Mouse (Mus musculus): Measurements from ENCODE around the gene Zmiz1. TPM values are rescaled to one million over a fixed set of nuclear protein-coding genes. Genes with fewer than 3 reads are reported as not detected.
A peak's percentile ranks its signal among the peaks of the same experiment; 100 is the strongest.

The Zmiz1 gene
- polyA plus RNA-seq, 1 experiment: 52.6 TPM

- WGBS: 67% methylated on average over 7 of the region's 7 CpGs
- TF ChIP-seq POLR2A (IDR thresholded peaks at IDR 0.05; ENCODE audit: borderline replicate concordance, extremely low read depth, low read depth, low read length): no peak
- no peak for DNase-seq
- no peak overlapping the region for H3K4me3 ChIP-seq (replicated peaks; ENCODE audit: extremely low read depth, low read depth, low read length)
- no peaks in the 10 kb centered on the region for H3K4me1 ChIP-seq (ENCODE audit: control insufficient read depth, insufficient read depth, low read length)
Measured at GRCm38 (mm10) chr14:25679625-25680024, 220.6 kb downstream of the Zmiz1 start.

DNA sequence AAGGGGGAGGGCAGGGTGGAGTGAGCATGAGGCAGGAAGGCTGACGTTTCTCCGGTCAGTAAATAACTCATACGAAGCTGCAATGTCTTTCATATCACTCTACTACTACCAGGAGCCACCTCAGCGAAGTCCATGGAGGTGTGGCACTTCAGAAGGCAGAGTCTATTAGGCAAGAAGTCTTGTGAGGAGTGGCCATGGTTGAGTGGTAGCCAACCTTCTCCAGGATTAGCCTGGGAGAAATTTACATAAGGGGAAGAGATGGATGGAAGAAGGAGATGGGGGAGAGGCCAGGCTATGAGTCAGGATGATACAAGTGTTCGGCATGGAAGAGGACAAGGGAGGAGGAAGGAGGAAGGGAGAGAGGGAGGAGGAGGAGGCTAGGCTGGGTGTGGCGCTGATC, 223.0 kb downstream of the Zmiz1 start:
- DNase-seq: no peak
- 43% methylated on average over 6 of the region's 6 CpGs for WGBS
- TF ChIP-seq CTCF (IDR thresholded peaks at IDR 0.05; ENCODE audit: insufficient read depth, low read length) (no peak), POLR2A (IDR thresholded peaks at IDR 0.05; ENCODE audit: borderline replicate concordance, extremely low read depth, low read depth, low read length) (no peak)
- no peak overlapping the region for H3K4me3 ChIP-seq (replicated peaks; ENCODE audit: extremely low read depth, low read depth, low read length)
- no peaks in the 10 kb centered on the region for H3K4me1 ChIP-seq (ENCODE audit: control insufficient read depth, insufficient read depth, low read length)

GRCm38 (mm10) chr14:25686216-25686945, 227.4 kb downstream of the Zmiz1 start:
- DNase-seq: no peak
- TF ChIP-seq POLR2A (IDR thresholded peaks at IDR 0.05; ENCODE audit: borderline replicate concordance, extremely low read depth, low read depth, low read length) (no peak), CTCF (IDR thresholded peaks at IDR 0.05; ENCODE audit: insufficient read depth, low read length) (no peak)
- H3K4me1 ChIP-seq (ENCODE audit: control insufficient read depth, insufficient read depth, low read length): no peaks in the 10 kb centered on the region
- WGBS: 40% methylated on average over 7 of the region's 7 CpGs
- no peak overlapping the region for H3K4me3 ChIP-seq (replicated peaks; ENCODE audit: extremely low read depth, low read depth, low read length)

DNA sequence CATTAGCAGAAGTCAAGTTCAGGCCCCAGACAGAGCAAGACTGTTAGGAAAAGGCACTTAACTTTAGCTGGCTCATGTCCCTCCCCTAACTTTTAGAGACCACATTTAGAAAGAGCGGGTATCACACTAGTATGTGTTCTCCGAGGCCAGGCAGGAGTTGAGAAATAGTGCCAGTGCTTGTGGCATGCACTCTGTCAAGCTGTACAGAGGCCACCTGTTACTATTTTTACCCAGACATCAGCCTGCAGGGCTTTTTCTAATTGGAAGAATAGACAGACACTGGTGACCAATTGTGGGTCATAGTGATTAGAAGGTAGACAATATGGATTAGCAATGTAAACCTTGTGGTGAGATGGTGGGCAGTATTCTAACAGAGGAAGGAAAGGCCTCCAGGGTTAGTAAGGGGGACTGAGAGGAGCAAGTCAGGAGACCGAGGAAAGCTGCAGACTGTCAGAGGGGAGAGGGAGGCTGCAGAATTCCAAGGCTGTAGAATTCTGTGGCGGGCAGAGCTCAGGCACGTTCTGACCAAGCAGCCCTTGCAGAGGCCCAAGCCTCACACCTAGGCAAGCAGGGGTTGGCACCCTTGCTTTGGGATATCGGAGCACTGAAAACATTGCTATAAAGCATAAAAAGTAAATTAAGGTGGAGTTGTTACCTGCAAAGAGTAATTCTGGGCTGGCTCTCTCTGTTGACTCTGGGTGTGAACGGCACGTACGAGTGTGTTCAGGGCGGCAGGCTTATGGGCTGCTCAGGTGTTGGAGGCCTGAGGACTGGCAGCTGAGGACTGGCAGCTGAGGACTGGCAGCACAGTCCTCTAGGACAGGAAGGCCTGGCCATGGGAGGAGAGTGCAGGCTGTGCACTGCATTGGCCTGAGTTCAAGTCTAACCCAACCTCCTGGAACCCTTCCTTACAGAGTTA, 228.3 kb downstream of the Zmiz1 start:
- 78% methylated on average over 10 of the region's 10 CpGs for WGBS
- Histone ChIP-seq H3K4me3 (replicated peaks; ENCODE audit: extremely low read depth, low read depth, low read length) (no peak overlapping the region), H3K4me1 (ENCODE audit: control insufficient read depth, insufficient read depth, low read length) (no peaks in the 10 kb centered on the region)
- TF ChIP-seq CTCF (IDR thresholded peaks at IDR 0.05; ENCODE audit: insufficient read depth, low read length) (no peak), POLR2A (IDR thresholded peaks at IDR 0.05; ENCODE audit: borderline replicate concordance, extremely low read depth, low read depth, low read length) (no peak)
- DNase-seq: no peak

- H3K4me3 ChIP-seq (replicated peaks; ENCODE audit: extremely low read depth, low read depth, low read length): no peak overlapping the region
- TF ChIP-seq POLR2A (IDR thresholded peaks at IDR 0.05; ENCODE audit: borderline replicate concordance, extremely low read depth, low read depth, low read length) (no peak), CTCF (IDR thresholded peaks at IDR 0.05; ENCODE audit: insufficient read depth, low read length) (no peak)
- no peak for DNase-seq
- 44% methylated on average over 6 of the region's 6 CpGs for WGBS
- H3K4me1 ChIP-seq (ENCODE audit: control insufficient read depth, insufficient read depth, low read length): peaks cover 11% of the 10 kb centered on the region
Measured at GRCm38 (mm10) chr14:25693271-25693887, 234.4 kb downstream of the Zmiz1 start.

DNA sequence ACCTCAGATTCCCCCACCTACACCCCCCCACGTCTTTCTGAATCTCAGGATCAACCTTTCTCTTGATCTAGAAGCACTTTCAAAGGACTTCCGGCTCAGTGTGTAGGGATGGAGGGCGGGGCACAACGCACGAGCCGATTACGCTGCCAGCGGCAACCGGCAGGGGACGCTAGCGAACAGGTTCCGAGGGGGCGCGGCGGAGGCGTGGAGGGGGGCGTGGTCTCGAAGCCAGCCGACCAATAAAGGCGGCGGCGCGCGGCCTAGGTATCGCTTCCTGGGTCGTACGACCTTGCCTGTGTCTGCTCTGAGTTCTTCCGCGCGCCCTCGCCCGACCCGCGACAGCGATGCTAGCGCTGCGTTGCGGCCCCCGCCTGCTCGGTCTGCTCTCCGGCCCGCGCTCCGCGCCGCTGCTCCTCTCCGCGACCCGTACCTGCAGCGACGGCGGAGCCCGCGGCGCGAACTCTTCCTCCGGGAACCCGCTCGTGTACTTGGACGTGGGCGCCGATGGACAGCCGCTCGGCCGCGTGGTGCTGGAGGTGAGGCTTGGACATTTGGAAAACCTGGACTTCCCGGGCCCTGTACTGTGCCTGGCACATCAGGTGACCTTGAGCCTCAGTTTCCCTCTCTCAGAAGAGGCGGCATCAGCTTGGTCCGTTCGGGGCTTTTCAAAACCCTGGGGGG, 235.0 kb downstream of the Zmiz1 start, which contains the start of gene Ppif:
Ppif (plus strand) TSS at position 267 of the 681 bp plus-strand sequence.
- WGBS: under 1% methylated on average over 70 of the region's 70 CpGs
- peak; percentile 82 for TF ChIP-seq CTCF (IDR thresholded peaks at IDR 0.05; ENCODE audit: insufficient read depth, low read length)
- peak; percentile 71; the same call in 1 of the 2 replicates for TF ChIP-seq POLR2A (IDR thresholded peaks at IDR 0.05; ENCODE audit: borderline replicate concordance, extremely low read depth, low read depth, low read length)
- H3K4me1 ChIP-seq (ENCODE audit: control insufficient read depth, insufficient read depth, low read length): peaks cover 11% of the 10 kb centered on the region
- H3K4me3 ChIP-seq (replicated peaks; ENCODE audit: extremely low read depth, low read depth, low read length): peak within 1 kb of the TSS; percentile 71
- peak; percentile 98 for DNase-seq

DNA sequence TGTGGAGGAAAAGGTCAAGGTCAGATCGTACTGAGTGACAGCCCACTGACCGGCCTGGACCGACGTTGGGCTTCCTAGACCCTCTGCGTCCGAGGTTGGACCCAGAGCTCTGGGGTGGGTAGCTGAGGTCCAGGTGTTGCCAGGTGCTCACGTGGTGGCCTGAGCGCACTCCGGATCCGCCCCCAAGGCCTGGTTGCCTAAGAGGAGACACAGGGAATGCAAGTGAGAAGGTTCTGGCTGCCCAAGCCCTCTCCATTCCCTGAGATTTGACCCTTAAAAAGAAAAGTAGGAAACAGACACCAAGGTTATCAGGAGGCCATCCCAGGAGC, 235.5 kb downstream of the Zmiz1 start:
- DNase-seq: no peak
- WGBS: 2% methylated on average over 10 of the region's 10 CpGs
- TF ChIP-seq POLR2A (IDR thresholded peaks at IDR 0.05; ENCODE audit: borderline replicate concordance, extremely low read depth, low read depth, low read length): no peak
- no peak for TF ChIP-seq CTCF (IDR thresholded peaks at IDR 0.05; ENCODE audit: insufficient read depth, low read length)

GRCm38 (mm10) chr14:25695059-25695458, 236.1 kb downstream of the Zmiz1 start:
- TF ChIP-seq POLR2A (IDR thresholded peaks at IDR 0.05; ENCODE audit: borderline replicate concordance, extremely low read depth, low read depth, low read length) (no peak), CTCF (IDR thresholded peaks at IDR 0.05; ENCODE audit: insufficient read depth, low read length) (no peak)
- no peak for DNase-seq
- Histone ChIP-seq H3K4me1 (ENCODE audit: control insufficient read depth, insufficient read depth, low read length) (peaks cover 11% of the 10 kb centered on the region), H3K4me3 (replicated peaks; ENCODE audit: extremely low read depth, low read depth, low read length) (no peak overlapping the region)
- 27% methylated on average over 6 of the region's 6 CpGs for WGBS

More for the DNA sequence above, 235.5 kb downstream of the Zmiz1 start:
- H3K4me3 ChIP-seq (replicated peaks; ENCODE audit: extremely low read depth, low read depth, low read length): peak overlapping the region; percentile 71
- peaks cover 11% of the 10 kb centered on the region for H3K4me1 ChIP-seq (ENCODE audit: control insufficient read depth, insufficient read depth, low read length)

DNA sequence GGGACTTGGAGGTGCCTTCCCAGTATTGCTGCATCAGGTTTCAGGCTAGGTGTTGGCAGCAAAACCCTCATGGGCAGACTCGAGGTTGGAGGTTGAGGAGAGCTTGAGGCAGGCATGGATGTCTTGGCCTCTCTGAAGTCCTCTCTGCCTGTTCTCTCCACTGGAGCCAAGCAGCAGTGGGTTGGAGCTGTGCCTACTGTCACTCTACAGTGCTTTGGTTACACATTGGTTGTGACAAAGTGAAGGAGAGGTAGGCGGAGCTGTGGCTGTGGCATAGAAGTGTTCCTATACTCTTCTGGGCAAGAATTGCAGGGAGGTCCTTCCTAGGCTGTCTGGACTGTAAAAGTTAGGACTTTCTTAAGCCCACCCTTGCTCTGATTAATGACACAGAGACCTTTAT, 237.4 kb downstream of the Zmiz1 start:
- DNase-seq: no peak
- WGBS: 54% methylated on average over 2 of the region's 2 CpGs
- H3K4me3 ChIP-seq (replicated peaks; ENCODE audit: extremely low read depth, low read depth, low read length): no peak overlapping the region
- H3K4me1 ChIP-seq (ENCODE audit: control insufficient read depth, insufficient read depth, low read length): peaks cover 11% of the 10 kb centered on the region
- TF ChIP-seq POLR2A (IDR thresholded peaks at IDR 0.05; ENCODE audit: borderline replicate concordance, extremely low read depth, low read depth, low read length) (no peak), CTCF (IDR thresholded peaks at IDR 0.05; ENCODE audit: insufficient read depth, low read length) (no peak)
